Mouse (Mus musculus) CD4-positive, CD25-positive, alpha-beta regulatory T cell, adult 2 months (primary cell): Measurements from ENCODE around the gene Opa3.

Experiments
- DNase-seq: peaks from one replicate; pipeline ENCODE4 v3.0.0-alpha.2; 2012; ENCODE audit warnings: low read depth, low spot score

Opa3 gene

DNA sequence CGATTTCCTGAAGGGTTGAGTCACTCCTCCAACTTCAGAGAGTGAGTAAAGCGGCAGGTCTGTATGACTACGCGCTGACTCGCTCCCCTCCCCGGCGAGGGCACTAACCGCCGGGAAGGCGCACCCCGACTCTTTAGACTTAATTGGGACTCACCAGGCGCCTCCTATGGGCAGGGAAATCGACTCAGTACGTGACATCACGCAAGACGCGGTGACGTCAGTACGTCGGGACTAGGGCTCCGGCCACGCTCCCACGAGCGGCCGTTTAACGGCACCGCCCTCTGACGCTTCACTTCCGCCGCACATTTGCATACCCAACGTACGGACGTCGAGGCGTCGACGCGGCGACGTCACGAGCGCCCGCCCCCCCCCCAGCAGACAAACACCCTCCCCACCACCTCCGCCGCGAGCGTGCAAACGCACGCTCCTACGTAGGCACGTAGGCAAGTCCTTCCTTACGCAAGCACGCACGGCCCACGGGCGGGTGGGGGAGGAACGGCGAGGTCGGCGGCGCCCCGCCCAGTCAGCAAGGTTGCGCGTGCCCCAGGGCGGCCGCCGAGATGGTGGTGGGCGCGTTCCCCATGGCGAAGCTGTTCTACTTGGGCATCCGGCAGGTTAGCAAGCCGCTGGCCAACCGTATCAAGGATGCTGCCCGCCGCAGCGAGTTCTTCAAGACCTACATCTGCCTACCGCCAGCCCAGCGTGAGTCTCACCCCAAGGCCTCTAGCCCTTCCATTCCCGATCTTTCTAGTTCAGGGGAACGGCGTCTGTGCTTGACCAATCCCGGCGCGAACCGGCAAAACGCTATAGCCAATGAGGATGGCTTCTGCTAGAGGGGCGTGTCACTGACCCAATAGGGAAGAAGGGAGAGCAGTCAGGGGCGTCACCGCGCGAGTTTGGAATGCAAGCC is at the start of gene Opa3:
Gene Opa3 (plus strand): TSS at position 452 of the 910 bp plus-strand sequence.
- DNase-seq = peak; percentile 100

DNA sequence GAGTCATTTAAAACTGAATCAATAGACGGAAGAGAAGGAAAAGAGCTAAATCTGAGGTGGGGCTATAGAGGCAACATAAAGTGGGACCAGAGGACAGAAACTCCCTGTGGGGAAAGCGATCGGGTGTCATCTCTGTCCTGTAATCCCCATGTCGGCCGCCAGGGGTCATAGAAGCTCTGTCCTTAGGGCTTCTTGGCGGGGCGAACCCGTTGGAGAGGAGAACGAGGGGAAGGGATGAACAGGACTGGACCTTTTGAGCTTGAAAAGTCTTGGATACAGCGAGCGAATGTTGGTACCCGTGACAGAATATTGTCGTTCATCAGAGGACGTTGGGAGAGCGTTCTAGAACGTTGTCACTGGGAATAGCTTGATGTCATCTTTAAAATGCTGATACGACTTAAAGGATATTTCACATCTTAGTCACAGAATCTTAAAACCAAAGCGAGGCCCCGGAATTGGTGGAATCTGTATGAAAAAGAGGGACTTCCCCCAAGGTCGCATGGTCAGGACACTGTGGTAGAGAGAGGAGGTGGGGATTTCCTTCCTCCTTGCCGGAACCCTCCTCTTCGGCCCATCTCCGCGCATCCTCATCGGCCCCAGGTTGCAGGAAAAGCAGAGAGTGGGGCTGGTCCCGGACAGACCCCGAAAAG is 49.6 kb upstream of the Opa3 start:
- DNase-seq = peak; percentile 87

DNA sequence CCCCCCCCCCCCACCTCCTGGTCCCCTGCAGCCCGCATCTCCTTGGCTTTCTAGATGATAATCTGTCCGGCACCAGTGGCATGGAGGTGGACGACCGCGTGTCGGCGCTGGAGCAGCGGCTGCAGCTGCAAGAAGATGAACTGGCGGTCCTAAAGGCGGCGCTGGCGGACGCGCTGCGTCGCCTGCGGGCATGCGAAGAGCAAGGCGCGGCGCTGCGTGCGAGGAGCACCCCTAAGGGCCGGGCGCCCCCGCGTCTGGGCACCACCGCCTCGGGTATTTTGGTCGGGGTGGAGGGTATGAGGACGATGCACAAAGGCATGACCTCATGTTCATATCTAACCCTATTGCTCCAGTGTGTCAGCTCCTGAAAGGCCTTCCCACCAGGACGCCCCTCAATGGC is 49.0 kb upstream of the Opa3 start:
- peak; percentile 88 for DNase-seq

DNA sequence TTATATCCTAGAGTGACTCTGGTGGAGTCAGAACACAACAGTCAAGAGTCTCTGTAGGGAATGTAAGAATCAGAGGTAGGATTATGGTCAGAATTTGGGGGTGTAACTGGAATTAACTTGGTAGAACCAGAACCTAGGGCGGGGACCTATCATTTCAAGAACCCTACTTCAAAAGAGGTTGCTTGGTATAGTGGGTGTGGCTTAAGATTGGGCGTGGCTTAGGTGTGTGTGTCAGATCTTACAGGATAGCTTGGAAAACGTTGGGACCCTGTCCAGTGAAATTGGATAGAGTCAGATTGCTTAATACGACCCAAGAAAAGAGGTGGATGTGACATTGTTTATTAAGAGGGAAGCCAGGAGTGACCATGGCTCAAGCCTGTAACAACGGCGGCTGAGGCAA is 48.2 kb upstream of the Opa3 start:
- DNase-seq = peak; percentile 59

DNA sequence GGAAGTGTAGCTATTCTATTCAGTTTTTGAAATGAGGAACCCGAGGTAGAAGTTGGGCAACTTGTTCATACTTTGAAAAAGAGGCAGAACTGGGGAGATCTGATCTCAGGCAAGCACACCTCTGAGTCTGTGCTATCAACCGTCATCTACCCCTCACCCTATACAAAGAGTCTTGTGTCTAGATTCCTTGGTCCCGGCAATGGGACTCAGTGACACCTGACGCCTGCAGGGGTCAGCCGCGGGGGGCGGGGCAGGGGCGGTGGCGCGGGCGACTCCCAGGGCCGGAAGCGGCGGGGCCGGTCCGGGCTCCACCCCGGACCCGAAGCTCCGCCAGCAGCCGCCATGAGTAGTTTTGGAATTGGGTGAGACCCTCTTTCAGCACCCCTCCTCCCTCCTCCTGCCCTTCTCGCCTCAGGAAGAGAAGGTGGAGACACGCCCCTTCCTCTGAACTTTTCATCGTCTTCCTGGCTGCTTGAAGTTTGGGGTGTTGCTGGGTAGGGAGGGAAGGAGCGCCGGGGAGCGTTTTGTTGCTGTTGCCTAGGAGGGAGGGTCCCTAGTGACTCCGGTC is 47.2 kb upstream of the Opa3 start:
- DNase-seq = peak; percentile 63

DNA sequence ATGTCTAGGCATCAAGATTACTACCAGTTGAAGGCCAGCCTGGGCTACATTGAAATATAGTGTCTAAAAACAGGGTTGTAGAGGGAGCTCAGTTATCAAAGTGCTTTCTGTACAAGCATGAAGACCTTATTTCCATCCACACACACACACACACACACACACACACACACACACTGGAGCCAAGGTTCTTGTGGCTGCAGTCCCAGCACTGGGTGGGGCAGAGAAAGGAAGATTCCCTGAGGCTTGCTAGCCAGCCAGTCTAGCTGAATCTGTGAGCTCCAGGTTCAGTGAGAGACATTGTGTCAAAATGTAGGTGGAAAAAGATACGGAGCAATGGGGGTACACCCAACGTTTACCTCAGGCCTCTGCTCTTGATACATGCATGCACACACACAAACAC is 43.9 kb upstream of the Opa3 start:
- no peak for DNase-seq

DNA sequence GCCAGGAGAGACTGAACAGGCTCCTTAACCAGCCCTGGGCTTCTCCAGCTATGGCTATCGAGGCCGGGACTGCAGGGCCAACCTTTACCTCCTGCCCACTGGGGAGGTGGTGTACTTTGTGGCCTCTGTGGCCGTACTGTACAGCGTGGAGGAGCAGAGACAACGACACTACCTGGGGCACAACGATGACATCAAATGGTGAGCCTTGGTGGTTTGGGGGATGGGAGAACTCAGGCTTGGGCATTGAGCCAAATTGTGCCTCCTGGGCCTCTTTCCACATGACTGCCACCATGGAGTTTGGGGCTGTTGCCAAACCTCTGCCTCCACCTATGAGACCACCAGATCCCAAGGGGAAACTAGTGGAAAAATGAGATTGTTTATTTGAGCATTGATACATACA is 43.4 kb upstream of the Opa3 start:
- no peak for DNase-seq

DNA sequence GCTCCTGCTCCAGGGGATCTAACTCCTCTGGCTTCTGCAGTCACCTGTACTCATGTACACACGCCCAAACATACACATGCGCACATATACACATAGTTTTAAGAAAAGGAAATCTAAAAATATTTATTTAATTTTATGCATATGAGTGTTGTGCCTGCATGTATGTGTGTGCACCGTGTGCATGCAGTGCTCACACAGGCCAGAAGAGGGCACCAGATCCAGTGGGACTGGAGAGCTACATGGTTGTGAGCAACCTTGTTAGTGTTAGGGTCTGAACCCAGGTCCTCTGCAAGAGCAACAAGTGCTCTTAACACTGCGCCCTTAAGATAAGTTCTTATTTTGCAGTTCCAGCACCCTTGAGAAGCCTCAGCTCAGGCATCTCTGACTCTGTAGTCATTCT is 33.5 kb upstream of the Opa3 start:
- peak; percentile 38 for DNase-seq

DNA sequence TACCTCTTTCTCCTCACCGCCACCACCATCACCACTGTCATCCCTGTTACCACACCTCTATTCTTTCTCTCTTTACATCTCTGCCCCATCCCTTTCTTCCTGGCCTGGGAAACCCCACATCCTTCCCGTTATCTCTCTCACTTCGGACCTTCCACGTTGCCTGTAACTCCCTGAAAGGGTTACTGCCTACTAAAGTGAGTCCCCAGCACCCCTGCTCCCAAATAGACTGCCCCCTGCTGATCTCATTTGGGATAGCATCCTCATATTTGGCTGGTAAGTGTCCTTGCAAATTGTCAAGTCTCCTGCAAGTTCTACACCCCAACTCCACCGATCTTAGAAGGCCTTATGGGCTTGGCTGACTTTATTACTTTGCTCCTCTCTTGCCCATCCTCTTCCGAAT is 31.5 kb upstream of the Opa3 start:
- peak; percentile 80 for DNase-seq

DNA sequence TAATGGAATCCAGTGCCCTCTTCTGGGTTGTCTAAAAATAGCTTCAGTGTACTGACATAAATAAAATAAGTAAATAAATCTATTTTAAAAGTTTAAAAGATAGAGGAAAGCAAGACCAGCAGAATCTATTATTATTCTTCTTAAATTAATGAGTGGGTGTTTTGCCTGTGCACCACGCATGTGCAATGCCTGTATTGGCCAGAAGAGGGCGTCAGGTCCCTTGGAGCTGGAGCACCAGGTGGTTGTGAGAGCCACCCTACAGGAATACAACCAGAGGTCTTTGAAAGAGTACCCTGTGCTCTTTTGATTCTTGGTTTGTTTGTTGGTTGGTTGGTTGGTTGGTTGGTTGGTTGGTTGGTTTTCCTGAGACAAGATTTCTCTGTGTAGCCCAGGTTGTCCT is 30.1 kb upstream of the Opa3 start:
- peak; percentile 81 for DNase-seq

DNA sequence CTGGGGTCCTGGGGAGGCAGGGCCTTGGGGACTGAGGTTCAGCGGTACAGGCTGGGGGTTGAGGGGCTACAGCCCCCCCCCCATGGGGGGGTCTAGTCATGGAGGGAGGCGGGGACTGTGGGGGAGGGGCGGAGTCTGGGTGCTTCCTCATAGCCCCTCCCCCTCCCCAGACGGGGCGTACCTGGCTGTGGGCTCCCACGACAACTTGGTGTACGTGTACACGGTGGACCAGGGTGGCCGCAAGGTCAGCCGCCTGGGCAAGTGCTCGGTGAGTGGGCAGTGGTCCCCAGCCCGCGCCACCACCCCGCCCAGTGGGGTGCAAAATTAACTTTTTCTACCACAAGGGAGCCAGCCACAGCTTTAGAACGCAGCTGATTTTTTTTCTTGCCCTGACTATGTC is 26.5 kb upstream of the Opa3 start:
- DNase-seq = no peak

DNA sequence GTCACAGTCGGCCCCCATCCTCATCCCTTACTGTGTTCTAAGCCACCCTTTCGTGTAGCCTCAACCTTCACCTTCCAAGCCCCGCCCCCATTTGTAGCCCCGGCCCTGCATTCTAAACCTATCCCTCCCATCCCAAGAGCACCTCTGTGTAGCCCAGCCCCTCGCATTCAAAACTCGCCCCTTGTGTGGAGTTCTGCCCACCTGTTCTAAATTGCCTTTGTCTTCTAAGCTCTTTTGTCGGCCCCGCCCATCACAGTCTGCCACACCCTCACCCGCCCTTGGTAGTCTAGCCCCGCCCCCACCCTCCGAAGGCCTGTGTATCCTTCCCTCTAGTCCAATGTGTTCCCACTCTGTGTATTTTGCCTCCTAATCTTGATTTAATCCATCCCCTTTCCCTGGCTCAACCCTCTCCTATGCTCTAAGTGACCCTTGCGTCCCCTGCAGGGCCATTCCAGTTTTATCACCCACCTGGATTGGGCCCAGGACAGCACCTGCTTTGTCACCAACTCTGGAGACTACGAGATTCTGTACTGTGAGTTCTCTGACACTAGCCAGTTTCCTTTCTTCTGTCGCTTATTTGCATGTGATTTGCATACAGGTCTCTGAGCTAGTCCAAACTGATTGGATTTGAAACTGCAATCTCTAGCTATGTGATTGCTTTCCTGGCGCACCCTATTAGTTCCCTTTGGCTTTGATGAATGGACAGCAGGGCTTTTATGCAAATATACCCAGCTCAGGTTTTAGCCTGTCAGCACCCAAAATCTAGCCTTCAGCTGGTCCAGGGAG is 25.9 kb upstream of the Opa3 start:
- no peak for DNase-seq

DNA sequence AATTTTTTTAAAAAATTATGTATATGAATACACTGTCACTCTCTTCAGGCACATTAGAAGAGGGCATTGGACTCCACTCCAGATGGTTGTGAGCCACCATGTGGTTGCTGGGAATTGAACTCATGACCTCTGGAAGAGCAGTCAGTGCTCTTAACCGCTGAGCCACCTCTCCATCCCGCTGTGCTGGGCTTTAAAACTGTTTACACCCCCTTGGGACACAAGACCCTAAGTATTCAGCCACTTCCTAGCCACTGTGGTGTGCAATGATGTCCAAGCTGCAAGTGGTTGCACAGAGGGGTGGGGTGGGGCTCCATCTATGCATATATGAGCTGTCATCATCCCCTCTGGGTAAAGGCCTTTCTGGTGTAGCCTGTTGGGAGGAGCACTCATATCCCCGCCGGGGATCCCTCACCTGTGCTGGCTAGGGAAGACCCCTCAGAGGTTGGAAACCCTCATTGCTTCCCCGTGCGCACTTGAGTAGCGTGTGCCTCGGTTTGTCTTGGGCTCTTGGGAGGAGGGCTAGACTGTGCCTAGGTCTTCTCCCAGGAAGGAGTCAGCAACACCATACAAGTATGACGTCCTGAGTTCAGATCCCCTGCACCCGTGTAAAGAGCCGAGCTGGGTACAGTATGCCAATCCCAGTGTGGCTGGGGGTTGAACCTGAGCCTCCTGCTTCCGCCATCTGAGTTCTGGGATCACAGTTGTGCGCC is 19.8 kb upstream of the Opa3 start:
- no peak for DNase-seq

DNA sequence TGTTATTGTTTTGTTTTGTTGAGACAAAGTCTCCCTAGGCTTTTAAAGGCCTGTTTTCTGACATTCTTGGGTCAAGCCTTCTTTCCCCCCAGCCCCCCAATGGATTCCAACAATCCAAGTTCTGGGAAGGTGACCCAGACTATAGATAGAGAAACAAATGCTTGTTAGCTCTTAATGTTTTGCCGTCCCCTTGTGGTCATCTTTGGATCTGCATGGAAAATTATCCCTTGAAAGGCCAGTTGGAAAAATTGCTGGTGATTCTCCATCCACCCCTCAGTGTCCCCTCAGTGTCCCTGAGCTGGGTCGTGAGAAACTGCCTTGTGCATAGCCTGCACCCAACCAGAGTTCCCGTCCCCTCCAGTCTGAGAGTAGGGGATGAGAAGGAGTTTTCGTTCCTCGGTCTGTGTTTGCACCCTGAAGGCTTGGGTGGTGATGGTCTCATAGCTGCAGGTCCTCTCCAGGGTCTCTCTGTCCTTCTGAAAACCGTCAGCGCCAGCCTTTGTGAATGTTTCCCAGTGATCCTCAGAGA is 19.1 kb upstream of the Opa3 start:
- no peak for DNase-seq

DNA sequence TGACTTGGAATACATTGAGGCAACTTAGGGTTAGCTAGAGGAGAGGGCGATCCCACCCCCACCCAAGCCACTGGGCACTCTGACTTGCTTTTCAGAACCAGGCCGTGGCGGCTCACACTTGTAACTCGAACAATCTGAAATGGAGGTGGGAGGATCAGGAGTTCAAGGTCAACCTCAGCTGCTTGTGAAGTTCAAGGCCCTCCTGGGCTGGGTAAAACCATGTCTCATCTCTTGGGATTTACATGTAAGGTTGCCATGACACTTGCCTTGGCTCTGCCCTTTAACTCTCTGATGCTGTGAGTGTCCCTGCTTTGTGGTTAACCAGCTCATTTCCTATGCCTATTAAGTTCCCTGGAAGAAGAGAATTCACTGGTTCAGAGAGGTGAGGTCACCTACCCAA is 18.6 kb upstream of the Opa3 start:
- DNase-seq = no peak

DNA sequence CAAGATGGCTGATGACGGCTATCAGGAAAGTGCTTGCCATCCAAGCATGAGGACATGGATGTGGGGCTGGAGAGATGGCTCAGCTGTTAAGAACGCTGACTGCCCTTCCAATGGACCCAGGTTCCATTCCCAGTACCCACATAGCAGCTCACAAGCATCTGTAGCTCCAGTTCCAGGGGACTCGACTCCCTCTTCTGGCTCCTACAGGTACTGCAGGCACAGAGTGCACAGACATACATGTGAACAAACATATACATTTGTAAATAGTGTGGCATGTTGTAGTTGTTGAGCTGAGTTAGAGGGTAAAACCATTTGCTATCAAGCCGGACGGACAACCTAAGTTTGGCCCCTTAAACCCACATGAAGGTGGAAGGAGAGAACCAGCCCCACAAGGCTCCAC is 18.1 kb upstream of the Opa3 start:
- DNase-seq = peak; percentile 49

DNA sequence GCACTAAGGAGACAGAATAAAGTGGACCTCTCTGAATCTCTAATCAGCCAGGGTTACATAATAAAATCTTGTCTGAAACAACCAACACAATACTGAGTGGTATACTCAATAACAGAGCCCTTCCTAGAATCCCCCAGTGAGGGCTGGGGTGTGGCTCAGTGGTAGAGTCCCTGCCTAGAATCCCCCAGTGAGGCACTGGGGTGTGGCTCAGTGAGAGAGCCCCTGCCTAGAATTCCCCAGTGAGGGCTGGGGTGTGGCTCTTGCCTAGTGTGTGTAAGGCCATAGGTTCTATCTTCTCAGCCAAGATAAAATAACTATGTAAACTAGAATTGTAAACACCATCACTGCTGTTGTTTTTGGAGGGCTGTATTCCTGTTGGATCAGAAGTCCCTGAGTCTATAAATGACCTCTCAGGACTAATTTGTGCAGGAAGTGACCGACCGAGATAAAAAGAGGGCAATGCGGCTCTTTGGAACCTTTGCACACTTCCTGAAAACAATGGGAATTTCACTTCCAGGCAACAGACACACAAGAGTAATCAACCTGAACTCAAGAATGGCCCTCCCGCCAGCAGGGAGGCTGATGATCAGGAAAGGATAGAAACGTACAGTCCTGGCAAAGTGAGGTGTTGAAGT is 17.0 kb upstream of the Opa3 start:
- DNase-seq = no peak

DNA sequence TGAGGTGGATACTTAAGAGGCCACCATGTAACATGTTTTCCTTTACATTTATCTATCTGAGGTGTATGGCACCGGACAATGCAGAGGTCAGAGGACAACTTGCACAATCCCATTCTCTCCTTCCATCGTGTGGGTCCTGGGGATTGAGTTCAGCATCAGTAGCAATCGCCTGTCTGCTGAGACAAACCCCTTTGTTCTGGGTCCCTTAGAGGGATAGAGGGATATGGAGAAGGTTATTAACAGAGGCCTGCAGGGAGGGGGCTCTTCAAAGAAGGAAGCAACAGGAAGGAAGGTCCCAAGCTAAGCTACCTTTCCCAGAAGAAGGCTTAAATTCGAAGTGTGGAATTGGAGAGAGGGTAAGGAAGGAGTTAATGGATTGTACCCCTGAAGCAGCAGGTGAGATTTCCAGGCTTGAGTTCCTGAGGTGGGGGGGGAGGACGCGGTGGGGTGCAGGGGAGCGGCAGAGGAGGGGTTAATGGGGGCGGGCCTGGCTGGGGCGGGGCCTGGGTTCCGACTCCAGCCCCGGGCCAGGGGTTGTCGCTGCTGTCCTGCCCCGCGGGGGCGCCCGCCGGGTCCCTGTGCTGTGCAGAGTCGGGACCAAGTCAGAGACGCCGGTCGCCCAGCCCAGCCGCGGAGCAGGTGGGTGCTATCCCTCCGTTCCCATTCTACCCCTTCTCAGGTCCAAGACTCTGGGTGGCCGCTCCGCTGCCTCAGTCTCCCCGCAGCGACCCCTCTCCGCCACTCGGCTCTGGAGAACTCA is 16.0 kb upstream of the Opa3 start, which contains the start of gene Gpr4:
Gene Gpr4 (plus strand): TSS at position 543 of the 760 bp plus-strand sequence.
- DNase-seq = peak; percentile 26

DNA sequence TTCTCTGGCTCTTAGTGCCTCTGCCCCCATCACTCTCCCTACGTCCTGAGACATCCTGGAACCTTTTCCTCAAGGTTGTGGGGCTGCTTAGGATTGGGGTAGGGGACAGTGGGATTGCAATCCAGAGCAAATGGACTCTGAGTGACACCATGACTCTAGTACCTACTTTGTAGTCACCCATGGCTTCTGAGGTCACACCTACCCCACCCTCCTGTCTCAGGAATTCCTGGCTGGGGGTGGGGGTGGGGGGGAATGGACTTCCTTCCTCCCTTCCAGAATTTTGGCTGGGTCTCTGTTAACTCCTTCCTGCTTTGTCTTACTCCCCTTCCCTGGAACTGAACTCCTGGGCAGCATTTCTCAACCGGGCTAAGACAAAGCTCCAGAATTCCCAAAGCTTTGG is 14.7 kb upstream of the Opa3 start:
- no peak for DNase-seq

DNA sequence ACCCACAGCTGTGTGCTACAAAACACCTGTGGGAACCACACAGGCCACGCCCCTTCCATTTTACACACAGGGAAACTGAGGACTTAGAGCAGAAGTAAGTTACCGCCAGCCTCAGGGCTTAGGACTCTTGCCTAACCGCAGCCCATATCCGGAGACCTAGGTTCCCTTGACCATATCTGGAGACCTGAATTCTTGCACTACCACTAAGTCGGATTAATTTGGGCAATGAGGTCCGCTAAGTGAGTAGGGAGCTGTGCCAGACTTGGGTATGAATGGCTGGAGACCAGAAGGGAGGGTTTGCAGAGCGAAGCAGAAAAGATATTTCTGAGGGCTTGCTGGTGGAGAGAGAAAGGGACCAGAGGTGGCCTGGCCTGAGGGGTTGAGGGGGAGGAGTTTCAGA is 13.8 kb upstream of the Opa3 start:
- no peak for DNase-seq
